Mouse (Mus musculus): ENCODE results near the gene 2810021J22Rik.

DNA sequence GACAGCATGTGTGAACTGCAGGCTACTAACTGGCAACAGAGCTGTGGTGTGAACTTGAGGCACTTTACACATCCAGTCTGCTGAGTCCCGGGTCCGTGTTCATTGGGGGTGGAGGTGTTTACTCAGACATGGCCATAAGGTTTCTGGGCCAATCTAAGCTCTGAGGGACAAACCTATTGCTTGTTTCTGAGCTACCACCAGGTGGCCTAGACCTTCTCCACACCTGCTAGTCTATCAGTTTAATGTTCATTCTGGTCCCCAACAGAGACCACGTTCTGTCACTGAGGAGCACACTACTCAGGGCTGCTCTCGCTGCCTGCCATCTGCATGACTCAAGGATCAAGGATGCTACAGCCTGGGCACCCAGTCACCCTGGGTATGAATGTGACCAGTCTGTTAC, 64.6 kb downstream of the 2810021J22Rik start:
- TF ChIP-seq CTCF (IDR thresholded peaks at IDR 0.05; ENCODE audit: borderline replicate concordance, insufficient read depth, low read depth, low read length) (peak; percentile 20; the same call in 1 of the 2 replicates), POLR2A (IDR thresholded peaks at IDR 0.05; ENCODE audit: borderline replicate concordance, insufficient read depth, low read length) (no peak)
